Mouse (Mus musculus) right cerebral cortex, adult 2 months (tissue): ENCODE measurements at regions not wholly inside any gene's neighbourhood (a gene's known extent, or its start where the extent isn't known, plus 50 kb on each side); places are given as distances from the start of the nearest gene placed in this dataset.
"Not testable (repeated sequence)": the region's sequence is repeated elsewhere in the genome, so short reads cannot be mapped to it uniquely, and the experiment has no call there.

Source experiments
- DNase-seq, 2 experiments: peaks; one replicate each; pipeline ENCODE4 v3.0.0; 2021 to 2022; ENCODE audit warnings: low spot score in 2 of 2

GRCm38 (mm10) chr1:113550172-113550571, 1685.5 kb upstream of the Dsel start:
- no peak for DNase-seq

DNA sequence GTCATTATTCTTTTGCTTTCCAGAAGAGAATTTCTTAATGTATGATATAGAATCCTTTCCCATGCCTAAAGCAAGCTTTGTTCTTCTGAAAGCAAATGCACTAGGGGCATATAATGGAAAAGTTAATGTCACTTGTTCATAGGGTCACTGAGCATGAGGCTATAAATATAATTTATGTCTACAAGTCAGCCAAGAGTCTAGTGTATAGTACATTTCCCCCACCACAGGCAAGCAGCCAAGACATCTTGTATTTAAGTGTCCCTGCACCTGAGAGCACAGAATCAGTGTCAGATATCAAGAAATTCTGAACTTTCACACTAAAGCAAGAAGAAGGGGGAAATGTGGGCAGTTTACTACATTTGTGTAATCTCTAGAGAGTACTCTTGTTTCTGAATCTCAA, 1675.3 kb upstream of the Dsel start:
- no peak for DNase-seq

DNA sequence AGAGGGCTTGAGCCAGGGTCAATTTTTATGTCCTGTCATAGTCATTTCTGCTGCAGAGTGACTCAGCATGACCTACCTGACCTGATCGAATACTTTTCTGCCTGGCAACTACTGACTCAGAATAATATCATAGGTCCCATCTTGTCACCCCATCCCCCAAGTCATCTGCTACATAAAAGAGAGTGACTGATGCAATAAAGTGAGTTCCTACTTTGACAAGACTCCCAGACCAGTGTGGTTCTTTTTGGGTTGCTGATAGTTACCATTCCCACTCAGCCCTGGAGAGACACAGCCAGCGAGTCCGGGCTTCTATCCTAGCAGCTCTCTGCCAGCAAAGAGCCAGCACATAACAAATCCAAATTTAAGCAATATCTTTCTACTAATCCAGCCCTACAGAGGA, 1665.8 kb upstream of the Dsel start:
- no peak for DNase-seq

DNA sequence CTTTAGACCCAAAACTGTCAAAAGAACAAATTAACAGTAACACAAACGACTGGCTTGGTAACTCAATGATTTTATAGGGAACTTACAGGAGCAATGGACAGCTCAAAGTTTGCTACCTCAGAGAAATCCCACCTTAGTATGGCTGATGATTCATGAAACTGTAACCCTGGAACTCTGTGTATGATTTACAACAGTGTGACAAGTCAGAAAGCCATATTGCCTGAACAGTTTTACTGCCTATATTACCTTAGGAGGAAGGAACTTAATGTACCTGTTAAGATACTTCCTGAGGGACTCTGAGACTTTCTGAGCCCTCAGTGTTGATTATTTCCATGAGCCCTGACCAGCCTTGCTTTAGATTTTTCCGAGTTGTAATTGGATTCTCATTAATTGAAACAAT, 1631.3 kb upstream of the Dsel start:
- no peak for DNase-seq

- DNase-seq = no peak
Observed at GRCm38 (mm10) chr1:113490243-113491003, 1625.7 kb upstream of the Dsel start.

DNA sequence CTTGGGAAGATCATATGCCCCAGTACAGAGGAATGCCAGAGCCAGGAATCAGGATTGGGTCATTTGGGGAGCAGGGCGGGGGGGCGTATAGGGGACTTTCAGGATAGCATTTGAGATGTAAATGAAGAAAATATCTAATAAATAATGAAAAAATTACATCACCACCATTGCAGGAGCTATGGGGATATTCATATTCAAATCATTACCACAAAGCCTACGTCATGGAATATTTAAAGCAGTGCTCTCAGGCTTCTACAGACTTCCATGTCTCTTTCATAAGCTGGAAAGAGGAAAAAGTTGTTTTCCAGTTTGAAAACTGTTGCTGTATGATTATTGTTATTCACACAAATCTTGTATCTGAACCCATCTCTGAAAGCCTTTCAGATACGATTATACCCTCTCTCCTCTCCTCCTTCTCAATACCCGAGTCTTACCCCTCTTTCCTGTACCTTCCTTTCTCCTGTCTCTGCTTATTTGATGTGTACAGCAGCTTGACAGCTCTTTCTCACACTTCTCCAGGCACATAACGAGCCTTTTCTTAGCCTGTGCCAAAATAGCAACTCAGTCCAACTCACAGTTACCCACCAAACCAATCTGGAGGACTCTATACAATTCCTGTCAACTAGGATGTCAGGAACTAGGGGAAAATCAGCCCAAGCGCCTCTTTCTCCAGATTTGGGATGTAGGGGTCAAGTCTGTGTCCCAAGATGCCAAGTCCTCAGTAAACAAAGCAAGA, 1592.0 kb upstream of the Dsel start:
- peak; percentile 4 to 5 for DNase-seq

- no peak for DNase-seq
Observed at GRCm38 (mm10) chr1:113433701-113434100, 1569.0 kb upstream of the Dsel start.

DNA sequence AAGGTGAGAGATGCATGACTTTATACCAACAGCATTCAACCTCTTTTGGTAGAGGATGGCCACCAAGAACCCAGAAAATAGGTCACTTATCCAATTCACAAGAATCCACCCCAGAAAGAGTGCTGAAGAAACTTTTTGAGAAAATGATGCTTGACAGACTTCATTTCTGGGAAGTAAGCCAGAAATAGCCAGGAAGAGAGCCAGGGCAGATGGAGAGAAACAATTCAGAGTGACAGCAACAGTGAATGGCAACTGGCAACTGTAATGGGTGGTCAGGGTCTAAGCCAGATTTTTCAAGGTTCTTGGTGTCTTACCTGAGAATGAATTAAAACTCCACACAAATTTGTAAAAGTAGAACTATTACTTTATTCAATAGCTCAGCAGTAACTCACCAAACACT, 1566.5 kb upstream of the Dsel start:
- DNase-seq = no peak

- no peak for DNase-seq
Observed at GRCm38 (mm10) chr1:113412858-113413257, 1548.1 kb upstream of the Dsel start.

DNA sequence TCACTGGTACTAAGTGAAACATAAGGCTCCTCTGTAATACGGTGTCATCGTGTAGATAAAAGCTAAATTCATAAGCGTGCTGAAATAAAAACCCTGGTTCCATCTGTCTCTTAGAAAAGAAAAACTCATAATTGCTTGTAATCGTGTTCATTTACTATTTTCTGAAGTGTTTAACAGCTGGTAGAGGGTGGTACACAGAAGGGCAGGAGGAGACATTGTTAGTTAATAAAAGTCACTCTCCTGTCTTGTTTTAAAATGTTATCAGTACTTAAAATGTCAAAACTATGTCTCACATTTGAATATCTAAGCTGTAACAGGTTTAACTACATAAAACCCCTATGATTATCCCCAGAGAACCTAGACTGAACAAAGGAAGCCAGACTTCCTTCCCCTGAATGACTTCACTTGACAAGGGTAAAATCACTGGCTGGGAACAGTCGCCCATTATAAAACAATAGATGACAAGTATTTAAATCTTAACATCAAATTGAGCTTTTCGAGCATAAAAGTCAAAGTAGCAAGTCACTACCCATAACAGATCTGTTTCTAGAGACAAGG, 1530.6 kb upstream of the Dsel start:
- DNase-seq = no peak

- DNase-seq = not testable (repeated sequence)
Observed at GRCm38 (mm10) chr1:113394326-113394725, 1529.6 kb upstream of the Dsel start.

GRCm38 (mm10) chr1:113392962-113393361, 1528.2 kb upstream of the Dsel start:
- no peak for DNase-seq

DNA sequence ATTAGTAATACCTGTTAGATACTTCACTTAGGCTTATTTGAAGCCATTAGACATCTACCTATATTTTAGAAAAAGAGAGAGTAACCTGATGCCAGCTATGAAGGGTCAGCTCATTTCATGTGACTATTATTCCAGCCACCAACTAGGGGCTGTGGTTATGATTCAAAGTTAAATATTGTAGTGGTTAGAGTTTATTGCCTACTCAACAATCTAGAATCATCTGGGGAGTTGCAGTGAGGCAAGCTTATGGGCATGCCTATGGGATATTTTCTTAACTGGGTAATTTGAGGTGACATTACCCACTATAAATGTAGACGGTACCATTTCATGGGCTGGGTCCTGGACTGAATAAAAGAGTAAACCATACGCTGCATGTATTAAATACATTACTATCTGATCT, 1525.2 kb upstream of the Dsel start:
- no peak for DNase-seq

DNA sequence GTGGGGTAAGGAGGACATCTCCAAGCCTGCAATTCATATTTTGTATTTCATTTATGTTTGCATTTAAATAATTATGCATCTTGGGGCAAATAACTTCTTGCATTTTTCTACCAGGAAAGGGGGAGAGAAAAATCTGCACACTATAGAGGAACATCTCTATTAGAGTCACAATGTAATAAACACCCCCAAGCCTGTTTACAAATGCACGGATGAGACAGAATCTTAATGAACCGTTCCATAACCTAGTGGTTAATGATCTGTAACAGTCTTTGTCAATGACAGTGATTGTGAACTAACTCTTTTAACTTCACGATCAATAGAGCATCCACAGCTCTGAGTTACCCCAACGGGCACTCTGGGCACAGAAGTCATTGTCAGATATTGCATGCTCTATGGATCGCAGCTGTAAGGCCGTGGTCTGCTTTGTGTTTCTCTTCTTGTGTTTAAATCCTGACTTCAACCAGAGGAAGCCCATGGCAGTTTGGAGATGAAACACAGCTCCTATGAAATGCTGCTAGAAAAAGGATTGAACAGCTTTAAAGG, 1520.2 kb upstream of the Dsel start:
- DNase-seq = no peak

DNA sequence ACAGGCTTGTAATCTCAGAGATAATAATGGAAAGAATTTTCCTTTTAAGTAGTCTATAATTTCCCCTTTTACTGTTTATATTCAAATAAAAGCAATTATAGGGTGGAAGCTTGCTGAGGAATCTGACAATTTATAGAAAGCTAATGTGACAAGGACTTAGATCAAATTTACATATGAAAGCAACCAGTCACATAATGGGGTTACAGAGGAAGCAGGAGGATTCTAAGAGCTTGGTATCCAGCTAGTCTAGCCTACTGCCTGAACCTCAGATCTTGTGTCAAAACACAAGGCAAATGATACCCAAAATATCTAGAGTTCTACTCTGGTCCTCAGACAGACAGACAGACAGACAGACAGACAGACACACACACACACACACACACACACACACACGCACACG, 1519.0 kb upstream of the Dsel start:
- DNase-seq = no peak

DNA sequence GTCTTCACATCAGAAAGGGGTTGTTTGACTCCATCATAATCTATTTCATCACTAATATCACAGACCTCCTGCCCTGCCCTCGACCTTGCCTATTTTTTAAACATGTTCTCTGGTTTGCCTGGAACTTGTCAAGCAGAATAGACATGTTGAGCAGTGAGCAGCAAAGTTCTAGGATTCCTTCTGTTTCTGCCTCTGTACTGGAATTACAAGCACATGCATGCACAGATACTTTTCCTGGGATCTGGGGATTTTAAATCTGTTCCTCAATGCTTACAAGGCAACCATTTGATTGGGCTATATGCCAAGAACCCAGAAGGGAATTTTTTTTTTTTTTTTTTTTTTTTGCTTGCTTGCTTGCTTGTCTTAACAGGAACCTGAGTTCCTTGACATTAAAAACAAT, 1508.0 kb upstream of the Dsel start:
- DNase-seq = no peak

DNA sequence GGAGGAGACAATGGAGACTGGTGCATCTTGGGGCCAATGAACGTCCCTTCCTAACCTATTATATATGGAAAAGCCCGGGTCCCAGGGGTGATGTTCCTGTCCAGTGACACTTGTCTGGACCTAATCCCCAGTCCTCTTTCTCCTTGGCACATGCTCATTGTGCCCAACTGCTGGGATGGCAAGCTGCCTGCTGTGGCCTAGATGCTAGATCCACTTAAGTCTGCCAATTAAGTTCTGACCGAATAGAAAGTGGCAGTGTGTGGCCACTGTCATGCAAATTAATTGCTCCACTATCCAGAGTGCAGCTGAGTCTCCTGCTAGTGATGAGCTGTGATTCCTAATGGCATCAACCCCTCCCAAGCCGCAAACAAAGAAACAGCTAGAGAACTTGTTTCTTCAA, 1493.5 kb upstream of the Dsel start:
- DNase-seq = no peak

- DNase-seq = no peak
Observed at GRCm38 (mm10) chr1:113308037-113308436, 1443.3 kb upstream of the Dsel start.

DNA sequence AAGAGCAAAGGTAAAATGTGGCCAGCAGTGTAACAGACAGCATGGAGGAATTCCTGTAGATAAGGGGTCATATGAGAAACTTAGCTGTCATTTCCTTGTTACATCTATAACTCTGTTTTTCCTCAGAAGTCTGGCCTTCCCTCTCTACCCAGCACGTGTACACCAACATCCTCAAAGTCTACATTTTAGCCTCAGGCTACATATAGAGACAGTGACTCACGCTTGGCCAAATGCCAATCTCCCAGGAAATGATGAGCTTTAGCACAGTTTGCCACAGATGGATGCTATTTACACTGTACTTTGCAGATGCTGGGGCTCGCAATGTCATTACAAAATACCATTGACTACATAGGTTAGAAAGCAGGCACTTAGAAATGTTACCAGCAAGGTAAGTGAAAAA, 1433.1 kb upstream of the Dsel start:
- peak; percentile 84 to 85 for DNase-seq

- no peak for DNase-seq
Observed at GRCm38 (mm10) chr1:113288242-113288641, 1423.5 kb upstream of the Dsel start.

- no peak for DNase-seq
Observed at GRCm38 (mm10) chr1:113284122-113284521, 1419.4 kb upstream of the Dsel start.

GRCm38 (mm10) chr1:113259421-113259820, 1394.7 kb upstream of the Dsel start:
- no peak for DNase-seq

GRCm38 (mm10) chr1:113247325-113247724, 1382.6 kb upstream of the Dsel start:
- no peak for DNase-seq
